Mouse (Mus musculus) lung, postnatal 36 days (tissue): Measurements from ENCODE around the gene Krtap15.

ENCODE experiments used
- DNase-seq: peaks from one replicate; pipeline ENCODE4 v3.0.0; 2022; ENCODE audit warnings: mixed read lengths

Krtap15 gene

GRCm38 (mm10) chr16:88820066-88820465 lies at the start of gene Krtap15:
Krtap15 (plus strand) TSS chr16:88820215.
- no peak for DNase-seq

- DNase-seq = no peak
Observed at GRCm38 (mm10) chr16:88774106-88774505, 45.9 kb upstream of the Krtap15 start, which contains the start of gene 2310057N15Rik. 2310057N15Rik (minus strand) TSS chr16:88774206.

GRCm38 (mm10) chr16:88777596-88777995 lies 42.4 kb upstream of the Krtap15 start, which contains the start of gene Gm5965:
Gm5965 (plus strand) TSS chr16:88777896.
- no peak for DNase-seq

GRCm38 (mm10) chr16:88786786-88787185 lies 33.2 kb upstream of the Krtap15 start:
- no peak for DNase-seq

DNA sequence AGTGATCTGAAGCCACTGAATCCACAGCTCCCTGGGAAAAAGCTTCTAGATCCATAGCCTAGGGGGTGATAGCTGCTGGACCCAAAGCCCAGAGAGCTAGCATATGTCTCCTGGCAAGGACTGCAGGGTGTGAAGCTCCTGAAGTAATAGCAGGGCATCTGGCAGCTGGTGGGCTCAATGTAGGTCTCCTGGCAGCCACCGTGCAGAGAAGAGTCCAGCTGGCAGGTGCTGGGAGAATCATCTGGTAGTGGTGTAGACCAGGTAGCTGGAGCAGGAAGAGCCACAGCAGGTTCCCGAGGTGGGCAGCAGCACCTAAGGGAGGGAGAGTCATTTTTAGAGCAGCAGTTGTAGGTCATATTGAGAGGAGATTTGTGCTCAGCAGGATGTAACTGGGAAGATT lies 8.2 kb upstream of the Krtap15 start, which contains the start of gene Gm20741:
Gene Gm20741 (minus strand): TSS at position 394 of the 400 bp plus-strand sequence.
- DNase-seq = no peak

DNA sequence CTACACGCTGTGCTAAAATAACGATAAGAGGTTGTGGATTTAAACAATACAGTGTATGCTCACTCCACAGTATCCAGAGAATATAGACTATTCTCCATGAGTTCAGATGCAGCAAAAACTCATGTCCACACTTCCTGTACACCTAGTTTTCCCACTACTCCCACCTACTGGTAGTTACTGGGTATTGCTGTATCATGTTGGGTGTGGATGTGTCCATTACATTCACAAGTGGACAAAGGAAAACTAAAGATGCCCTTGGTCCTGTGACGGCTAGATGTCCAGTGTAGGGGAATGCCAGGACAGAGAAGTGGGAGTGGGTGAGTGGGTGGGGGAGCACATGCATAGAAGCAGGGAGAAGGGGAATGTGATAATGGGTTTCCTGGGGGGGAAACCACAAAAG lies 3.7 kb downstream of the Krtap15 start:
- peak; percentile 29 for DNase-seq

DNA sequence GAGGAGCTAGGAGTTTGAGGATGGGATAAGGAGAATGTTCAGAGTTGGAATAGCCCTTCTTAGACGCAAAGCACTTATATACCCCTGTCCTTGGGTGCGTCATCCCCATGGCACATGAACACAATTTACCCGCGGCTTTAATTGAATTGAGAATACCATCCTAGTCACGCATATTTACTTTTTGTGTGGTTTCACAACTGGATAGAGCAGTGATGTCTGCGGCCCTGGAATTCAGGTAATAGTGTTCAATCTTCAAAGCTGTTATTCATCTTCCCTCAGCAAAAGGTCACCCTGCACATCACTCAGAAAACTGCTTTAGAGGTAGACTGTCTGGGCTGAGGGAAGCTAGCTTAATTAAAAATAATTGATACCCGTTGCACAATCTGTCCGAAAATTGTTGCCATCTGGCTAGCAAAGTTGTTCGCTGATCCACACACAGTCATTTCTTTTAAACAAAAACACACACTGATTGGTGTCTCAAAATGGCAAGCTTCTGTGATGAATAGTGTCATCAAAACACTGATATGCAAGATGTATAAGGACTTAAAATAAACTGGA lies 6.2 kb downstream of the Krtap15 start, which contains the start of gene Krtap14:
Gene Krtap14 (minus strand): TSS at position 51 of the 558 bp plus-strand sequence.
- no peak for DNase-seq

GRCm38 (mm10) chr16:88826978-88827377 lies 7.0 kb downstream of the Krtap15 start:
- DNase-seq = no peak

DNA sequence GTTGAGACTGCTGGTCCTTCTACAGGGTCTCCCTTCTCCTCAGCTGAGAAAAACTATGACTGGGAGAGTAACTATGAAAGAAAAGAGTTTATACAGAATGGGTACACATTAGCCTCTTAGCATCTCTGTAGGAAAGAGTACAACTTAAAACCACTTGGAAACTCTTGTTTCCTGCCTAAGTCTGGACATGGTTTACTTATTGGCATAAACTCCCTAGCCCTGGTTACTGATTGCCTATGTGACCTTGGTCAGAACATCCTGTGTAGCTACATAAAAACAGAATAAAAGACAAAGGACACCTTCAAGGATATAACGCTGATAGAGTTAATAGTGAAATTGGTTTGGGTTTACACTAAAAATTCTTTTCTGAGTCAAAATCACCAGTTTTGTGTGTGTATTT lies 27.3 kb downstream of the Krtap15 start:
- no peak for DNase-seq

DNA sequence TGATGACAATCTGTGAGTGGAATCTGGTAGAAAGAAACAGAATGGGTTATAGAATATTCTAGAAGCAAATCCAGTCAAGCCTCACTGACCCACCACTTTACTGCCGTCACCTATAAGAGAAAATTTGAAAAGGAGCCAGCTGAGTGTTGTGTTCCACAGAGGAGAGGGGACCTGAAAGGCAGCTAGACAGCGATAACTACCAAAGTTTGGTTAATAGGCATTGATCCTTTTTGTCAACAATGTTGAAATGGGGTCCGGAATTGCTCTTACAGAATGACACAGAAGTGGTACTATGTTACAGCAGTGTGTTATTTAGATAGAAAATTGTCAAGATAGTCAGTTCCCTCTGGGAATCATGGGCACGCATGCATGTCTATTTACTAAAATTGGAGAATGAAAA lies 28.5 kb downstream of the Krtap15 start:
- DNase-seq = no peak

- peak; percentile 2 for DNase-seq
Observed at GRCm38 (mm10) chr16:88851450-88851849, 31.4 kb downstream of the Krtap15 start.

GRCm38 (mm10) chr16:88864887-88865407 lies 44.9 kb downstream of the Krtap15 start:
- DNase-seq = no peak

DNA sequence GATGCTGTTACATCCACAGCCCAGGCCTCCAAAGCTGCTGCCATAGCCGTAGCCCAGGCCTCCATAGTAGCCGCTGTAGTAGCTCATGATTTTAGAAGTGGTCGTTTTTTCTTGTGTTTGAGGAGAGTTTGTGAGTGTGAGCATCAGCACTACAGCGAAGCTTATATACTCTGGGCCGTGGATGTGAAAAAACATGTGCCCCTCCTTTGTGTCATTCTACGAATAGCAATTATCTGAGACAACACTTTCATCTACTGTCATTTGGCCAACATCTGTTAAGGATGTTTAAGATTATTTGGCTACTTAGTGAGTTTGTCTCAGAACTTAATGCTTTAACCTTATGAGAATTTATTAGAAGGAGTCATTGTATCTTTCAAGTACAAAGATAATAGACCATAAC lies 49.3 kb downstream of the Krtap15 start, which contains the start of gene Krtap19-1:
Gene Krtap19-1 (minus strand): TSS at position 101 of the 400 bp plus-strand sequence.
- DNase-seq = no peak

- DNase-seq = no peak
Observed at GRCm38 (mm10) chr16:88874169-88874568, 54.2 kb downstream of the Krtap15 start, which contains the start of gene Krtap19-2. Krtap19-2 (minus strand) TSS chr16:88874269.

DNA sequence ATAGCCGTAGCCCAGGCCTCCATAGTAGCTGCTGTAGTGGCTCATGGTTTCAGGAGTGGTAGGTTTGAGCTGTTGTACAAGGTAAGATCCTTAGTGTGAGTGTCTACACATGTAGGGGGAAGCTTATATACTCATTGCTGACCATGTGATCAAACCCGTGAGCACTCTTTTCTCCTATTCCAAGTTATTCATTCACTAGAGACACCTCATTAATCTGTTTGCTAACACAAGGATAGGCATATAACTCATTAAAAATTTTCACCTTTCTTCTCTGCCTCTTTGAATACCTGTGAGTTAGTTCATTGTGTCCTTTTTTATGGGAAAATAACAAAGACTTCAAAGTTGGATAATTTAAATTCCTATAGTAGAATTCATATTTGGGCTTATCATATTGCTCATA lies 57.9 kb downstream of the Krtap15 start, which contains the start of gene Krtap19-3:
Gene Krtap19-3 (minus strand): TSS at position 101 of the 400 bp plus-strand sequence.
- no peak for DNase-seq
